Mouse (Mus musculus) CD8-positive naive resting alpha-beta T cell, adult 2 months (primary cell): ENCODE data around the gene Tgif2.
"Not testable (repeated sequence)": the region's sequence is repeated elsewhere in the genome, so short reads cannot be mapped to it uniquely, and the experiment has no call there.

Source experiments
- DNase-seq, 2 experiments: peaks; one replicate each; pipeline ENCODE4 v3.0.0; 2022; ENCODE audit warnings: low read depth in 2 of 2, low spot score in 2 of 2

The Tgif2 gene

GRCm38 (mm10) chr2:156839319-156840191 lies at the start of gene Tgif2:
TSS of gene Tgif2 (plus strand) at chr2:156840007.
- peak; percentile 69 to 82 for DNase-seq

GRCm38 (mm10) chr2:156798516-156798915 lies 41.3 kb upstream of the Tgif2 start:
- DNase-seq = no peak

- no peak for DNase-seq
Measured at GRCm38 (mm10) chr2:156801045-156801444, 38.8 kb upstream of the Tgif2 start.

GRCm38 (mm10) chr2:156802116-156802515 lies 37.7 kb upstream of the Tgif2 start:
- DNase-seq = not testable (repeated sequence)

- DNase-seq = no peak
Measured at GRCm38 (mm10) chr2:156803698-156804372, 36.0 kb upstream of the Tgif2 start.

GRCm38 (mm10) chr2:156804589-156804988 lies 35.2 kb upstream of the Tgif2 start:
- DNase-seq = no peak

GRCm38 (mm10) chr2:156806886-156807285 lies 32.9 kb upstream of the Tgif2 start:
- no peak for DNase-seq

GRCm38 (mm10) chr2:156809579-156809978 lies 30.2 kb upstream of the Tgif2 start:
- peak; percentile 21 to 41 for DNase-seq

GRCm38 (mm10) chr2:156810716-156811115 lies 29.1 kb upstream of the Tgif2 start:
- no peak for DNase-seq

- DNase-seq = no peak
Measured at GRCm38 (mm10) chr2:156811556-156811955, 28.3 kb upstream of the Tgif2 start.

GRCm38 (mm10) chr2:156814344-156814801 lies 25.4 kb upstream of the Tgif2 start:
- DNase-seq = no peak

GRCm38 (mm10) chr2:156814893-156815292 lies 24.9 kb upstream of the Tgif2 start:
- no peak for DNase-seq

GRCm38 (mm10) chr2:156815412-156815811 lies 24.4 kb upstream of the Tgif2 start:
- no peak for DNase-seq

- DNase-seq = no peak
Measured at GRCm38 (mm10) chr2:156816116-156816515, 23.7 kb upstream of the Tgif2 start.

GRCm38 (mm10) chr2:156825128-156825527 lies 14.7 kb upstream of the Tgif2 start:
- DNase-seq = not testable (repeated sequence)

GRCm38 (mm10) chr2:156834336-156834735 lies 5.5 kb upstream of the Tgif2 start:
- DNase-seq = no peak

GRCm38 (mm10) chr2:156838839-156839238 lies 968 bp upstream of the Tgif2 start:
- DNase-seq = no peak

- peak; percentile 4 to 16 for DNase-seq
Measured at GRCm38 (mm10) chr2:156840301-156841027, 657 bp downstream of the Tgif2 start.

GRCm38 (mm10) chr2:156841028-156841840 lies 1.4 kb downstream of the Tgif2 start:
- peak; percentile 16 to 38 for DNase-seq

GRCm38 (mm10) chr2:156841841-156842706 lies 2.3 kb downstream of the Tgif2 start:
- peak; percentile 9 to 26 for DNase-seq
